Mouse (Mus musculus) splenic B cell, adult 2 months (primary cell): Measurements from ENCODE around the gene Stradb.

Source experiments
- DNase-seq: peaks from one replicate; pipeline ENCODE4 v3.0.0-alpha.2; 2011; ENCODE audit warnings: low read depth, low spot score
- H3K27me3 ChIP-seq: 2 replicates; pipeline ENCODE4 v1.6.1; 2012; ENCODE audit warnings: mild to moderate bottlenecking, low read length, moderate library complexity, mixed read lengths; ENCODE audit not compliant: control insufficient read depth, poor library complexity, insufficient read depth, severe bottlenecking
- H3K36me3 ChIP-seq: 2 replicates; pipeline ENCODE4 v1.6.1; 2012; ENCODE audit warnings: mild to moderate bottlenecking, low read length, moderate library complexity, mixed read lengths; ENCODE audit not compliant: control insufficient read depth, poor library complexity, insufficient read depth, severe bottlenecking

Gene Stradb

DNA sequence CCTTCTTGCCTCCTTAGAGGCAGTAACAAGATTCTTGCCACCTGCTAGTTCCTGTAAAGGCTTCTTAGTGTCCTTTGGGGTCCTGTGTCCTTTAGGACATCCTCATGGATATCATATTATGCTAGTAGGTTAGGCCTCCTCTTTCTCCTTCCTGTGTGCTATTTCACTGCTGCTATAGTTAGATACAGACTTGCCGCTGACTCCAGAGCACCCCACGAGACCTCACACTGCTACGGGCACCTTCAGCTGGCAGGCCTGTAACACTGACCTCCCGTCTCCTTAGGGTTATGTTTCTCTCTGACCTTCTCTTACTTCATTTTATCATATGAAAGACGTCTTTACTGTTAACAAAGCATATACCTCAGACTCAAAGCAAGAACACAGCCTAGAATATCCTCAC lies 11.3 kb downstream of the Stradb start:
- peaks cover 4% of the 10 kb centered on the region for H3K36me3 ChIP-seq
- DNase-seq = no peak
- H3K27me3 ChIP-seq = no peaks in the 10 kb centered on the region

- peak; percentile 40 for DNase-seq
- Histone ChIP-seq H3K27me3 (no peaks in the 10 kb centered on the region), H3K36me3 (peaks cover 10% of the 10 kb centered on the region; the same call in 1 of the 2 replicates)
Observed at GRCm38 (mm10) chr1:58993144-58993543, 19.8 kb downstream of the Stradb start.

GRCm38 (mm10) chr1:58993723-58994122 lies 20.4 kb downstream of the Stradb start:
- no peaks in the 10 kb centered on the region for H3K27me3 ChIP-seq
- peak; percentile 49 for DNase-seq
- H3K36me3 ChIP-seq = peaks cover 10% of the 10 kb centered on the region; the same call in 1 of the 2 replicates

DNA sequence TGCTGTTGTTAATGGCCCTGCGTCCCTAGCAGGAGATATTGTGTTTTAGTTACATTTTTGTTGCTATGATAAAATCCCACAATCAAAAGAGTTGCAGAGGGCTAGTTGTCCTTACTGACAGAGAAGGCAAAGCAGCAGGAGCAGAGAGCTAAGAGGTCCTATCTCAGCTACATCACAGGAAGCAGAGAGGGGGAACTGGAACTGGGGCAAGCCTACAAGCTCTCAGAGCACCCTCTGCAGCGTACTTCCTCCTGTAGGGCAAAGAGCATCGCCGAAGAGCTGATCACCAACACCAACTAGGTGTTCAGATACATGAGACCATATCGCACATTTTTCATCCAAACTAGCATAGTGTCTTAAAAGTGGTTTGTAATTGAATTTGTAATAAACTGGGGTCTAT lies 22.0 kb downstream of the Stradb start:
- peaks cover 10% of the 10 kb centered on the region; the same call in 1 of the 2 replicates for H3K36me3 ChIP-seq
- no peaks in the 10 kb centered on the region for H3K27me3 ChIP-seq

GRCm38 (mm10) chr1:59009250-59009649 lies 35.9 kb downstream of the Stradb start:
- Histone ChIP-seq H3K27me3 (no peaks in the 10 kb centered on the region), H3K36me3 (no peaks in the 10 kb centered on the region)
- DNase-seq = peak; percentile 68

More for the DNA sequence above, 22.0 kb downstream of the Stradb start:
- peak; percentile 64 for DNase-seq

DNA sequence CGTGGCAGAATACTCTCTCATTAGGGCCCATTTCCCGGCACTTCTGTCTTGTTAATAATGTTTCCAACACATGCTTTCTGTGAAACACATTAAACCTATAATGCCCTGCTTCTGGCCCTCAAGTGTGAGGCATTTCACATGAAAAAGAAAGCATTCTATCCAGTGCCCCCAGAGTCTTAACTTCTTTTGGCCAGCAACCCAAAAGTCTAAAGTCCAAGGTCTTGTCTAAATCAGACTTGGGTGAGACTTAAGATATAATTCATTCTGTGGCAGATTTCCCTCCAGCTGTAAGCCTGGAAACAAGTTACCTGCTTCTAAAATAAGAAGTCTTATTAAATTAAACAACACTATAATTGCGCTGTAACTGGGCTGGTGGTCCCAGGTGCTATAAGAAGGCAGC lies 48.2 kb downstream of the Stradb start:
- Histone ChIP-seq H3K36me3 (no peaks in the 10 kb centered on the region), H3K27me3 (no peaks in the 10 kb centered on the region)
- no peak for DNase-seq

- H3K27me3 ChIP-seq = no peaks in the 10 kb centered on the region
- no peak for DNase-seq
- no peaks in the 10 kb centered on the region for H3K36me3 ChIP-seq
Observed at GRCm38 (mm10) chr1:59037723-59038122, 64.4 kb downstream of the Stradb start.
